Mouse (Mus musculus) adrenal gland, adult 18-20 months (tissue): Measurements from ENCODE around the gene Soat1. TPM values are rescaled to one million over a fixed set of nuclear protein-coding genes. Genes with fewer than 3 reads are reported as not detected.
A peak's percentile ranks its signal among the peaks of the same experiment; 100 is the strongest.
"Not testable (repeated sequence)": the region's sequence is repeated elsewhere in the genome, so short reads cannot be mapped to it uniquely, and the experiment has no call there.

Experiments used
- DNase-seq, 2 experiments: peaks; one replicate each; pipeline ENCODE4 v3.0.0; 2021 to 2022; ENCODE audit warnings: low spot score in 2 of 2
- long read RNA-seq, 2 experiments: library from polyadenylated mRNA; stranded (forward); transcript quantifications; one replicate each; pipeline ENCODE4 v2.0.0; 2021
- total RNA-seq, 2 experiments: library from RNA; stranded (reverse); gene quantifications; 1 replicate in 1 of 2; 2 replicates in 1 of 2; pipeline ENCODE4 v1.2.3; 2021

The Soat1 gene
- total RNA-seq: 1,000 to 10,000 TPM; 1,467 to 1,486 TPM
- long read RNA-seq, experiment 1, full-length matches to known transcripts: 636 of 747 reads
- long read RNA-seq, experiment 1, partial matches to known transcripts: 33 of 747 reads
- long read RNA-seq, experiment 1, other reads (novel, unspliced or antisense): 78 of 747 reads
- long read RNA-seq, experiment 2, full-length matches to known transcripts: 489 of 710 reads
- long read RNA-seq, experiment 2, partial matches to known transcripts: 131 of 710 reads
- long read RNA-seq, experiment 2, other reads (novel, unspliced or antisense): 90 of 710 reads

- peak; percentile 88 to 94 for DNase-seq
Measured at GRCm38 (mm10) chr1:156473961-156474503, at the start of gene Soat1. Soat1 (minus strand) TSS chr1:156474331.

GRCm38 (mm10) chr1:156523842-156524241, 49.7 kb upstream of the Soat1 start, which contains the start of gene Gm10031:
Gm10031 (plus strand) TSS chr1:156524012.
- DNase-seq: not testable (repeated sequence)

DNA sequence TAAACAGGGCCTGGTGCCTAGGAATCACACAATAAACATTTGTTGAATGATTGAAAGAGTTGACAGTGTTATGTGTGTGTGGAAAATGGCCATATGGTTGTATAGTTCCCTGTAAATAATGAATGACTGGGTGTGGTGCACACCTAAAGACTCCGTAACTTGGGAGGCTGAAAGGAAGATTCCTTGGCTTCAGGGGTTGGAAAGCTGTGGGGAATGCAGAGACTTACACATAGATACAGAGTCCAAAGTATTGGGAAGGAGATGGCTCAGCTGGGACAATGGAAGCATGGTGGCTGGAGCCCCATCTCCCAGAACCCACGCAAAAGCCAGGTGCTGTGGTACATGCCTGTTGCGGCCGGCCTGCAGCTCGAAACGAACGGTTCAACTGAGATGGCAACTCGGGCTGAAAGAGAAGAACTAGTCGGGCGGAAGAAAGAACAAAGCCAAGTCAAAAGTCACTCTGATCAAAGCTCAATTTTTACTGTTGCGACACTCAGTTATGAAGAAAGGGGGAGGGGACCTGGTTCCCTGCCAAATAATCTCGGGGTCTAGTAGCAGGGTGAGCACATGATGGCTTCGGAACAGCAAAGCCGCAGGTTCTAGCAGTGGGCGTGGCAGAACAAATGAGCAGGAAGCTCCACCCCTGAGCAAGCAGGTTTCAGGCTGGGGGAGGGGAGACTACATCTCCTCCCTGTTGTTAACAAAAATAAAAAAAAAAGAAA, 47.8 kb upstream of the Soat1 start:
- peak; percentile 25 to 26 for DNase-seq

DNA sequence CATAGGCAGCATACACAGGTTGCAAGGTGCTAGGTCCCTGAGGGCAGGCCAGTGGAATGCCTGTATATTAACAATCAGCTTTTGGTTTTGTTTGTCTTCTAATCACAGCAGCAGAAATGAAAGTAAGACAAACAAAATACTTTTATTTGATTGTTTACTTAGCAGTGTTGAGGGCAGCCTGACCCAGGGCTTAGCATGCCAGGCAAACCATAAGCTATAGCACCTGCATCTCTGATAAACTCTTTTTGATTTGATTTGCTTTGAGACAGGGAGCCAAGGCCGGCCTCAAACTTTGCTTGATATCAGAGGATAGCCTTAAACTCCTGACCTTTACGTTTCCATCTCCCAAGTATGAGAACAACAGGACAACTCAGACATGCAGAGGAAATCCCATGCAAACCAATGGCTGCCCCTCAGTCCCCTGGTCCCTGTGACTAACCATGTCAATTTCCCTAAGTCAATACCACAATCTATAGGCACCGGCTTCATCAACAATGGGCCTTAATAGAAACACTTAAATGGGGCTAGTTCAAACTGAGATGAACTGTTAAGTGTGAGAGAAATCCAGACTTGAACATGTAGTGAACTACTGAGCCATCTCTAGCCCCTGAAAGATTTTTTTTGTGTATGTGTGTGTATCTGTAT, 46.1 kb upstream of the Soat1 start:
- no peak for DNase-seq

GRCm38 (mm10) chr1:156507753-156508152, 33.6 kb upstream of the Soat1 start:
- DNase-seq: no peak

- DNase-seq: no peak
Measured at GRCm38 (mm10) chr1:156505901-156506300, 31.8 kb upstream of the Soat1 start.

DNA sequence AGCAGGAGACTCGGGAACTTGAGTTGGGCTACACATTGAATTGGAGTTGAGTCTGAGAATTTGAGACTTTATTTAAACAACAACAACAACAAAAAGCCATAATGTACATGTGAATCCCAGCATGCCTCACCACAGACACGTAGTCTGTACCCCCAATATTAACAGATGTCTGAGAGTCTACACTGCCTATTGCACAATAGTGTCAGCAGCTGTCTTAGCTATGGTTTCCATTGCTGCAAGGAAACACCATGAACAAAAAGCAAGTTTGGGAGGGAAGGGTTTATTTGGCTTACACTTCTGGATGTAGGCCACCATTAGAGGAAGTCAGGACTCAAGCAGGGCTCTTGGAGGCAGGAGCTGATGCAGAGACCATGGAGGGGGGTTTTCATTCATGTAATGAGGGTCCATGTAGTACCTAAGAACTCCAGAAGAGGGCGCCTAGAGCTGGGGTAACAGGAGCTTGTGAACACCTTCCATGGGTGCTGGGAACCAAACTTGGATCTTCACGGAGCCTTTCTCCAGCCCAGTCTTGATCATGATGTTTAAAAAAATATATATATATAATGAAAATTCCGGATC, 30.9 kb upstream of the Soat1 start:
- no peak for DNase-seq

- no peak for DNase-seq
Measured at GRCm38 (mm10) chr1:156496910-156497309, 22.8 kb upstream of the Soat1 start.

- DNase-seq: no peak
Measured at GRCm38 (mm10) chr1:156495025-156495424, 20.9 kb upstream of the Soat1 start.

DNA sequence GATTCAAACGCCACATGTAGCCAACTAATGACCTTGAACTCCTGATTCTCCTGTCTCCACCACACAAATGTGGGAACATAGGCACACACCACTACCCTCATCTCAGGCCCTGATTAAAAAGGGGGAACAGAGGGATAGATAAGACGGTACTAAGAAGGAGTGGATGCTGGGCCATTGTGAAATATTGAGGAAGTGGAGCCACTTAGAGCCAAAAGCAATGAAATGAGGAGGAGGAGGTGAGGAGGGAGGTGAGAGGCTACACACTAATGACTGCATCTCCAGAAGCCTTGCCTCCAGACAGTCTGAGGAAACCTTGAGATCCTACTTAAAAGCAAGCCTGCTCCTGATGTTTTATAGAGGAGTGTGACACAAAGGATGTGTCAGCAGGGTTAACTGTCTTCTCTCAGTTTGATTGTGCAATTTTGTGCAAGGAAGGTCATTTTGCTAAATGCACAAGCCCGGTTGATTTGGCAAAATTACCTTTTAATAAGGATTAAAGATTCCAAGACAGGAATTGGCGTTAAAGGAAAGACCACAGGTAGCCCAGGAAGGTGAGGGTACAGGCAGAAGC, 17.2 kb upstream of the Soat1 start:
- DNase-seq: no peak

- DNase-seq: no peak
Measured at GRCm38 (mm10) chr1:156488031-156488430, 13.9 kb upstream of the Soat1 start.

DNA sequence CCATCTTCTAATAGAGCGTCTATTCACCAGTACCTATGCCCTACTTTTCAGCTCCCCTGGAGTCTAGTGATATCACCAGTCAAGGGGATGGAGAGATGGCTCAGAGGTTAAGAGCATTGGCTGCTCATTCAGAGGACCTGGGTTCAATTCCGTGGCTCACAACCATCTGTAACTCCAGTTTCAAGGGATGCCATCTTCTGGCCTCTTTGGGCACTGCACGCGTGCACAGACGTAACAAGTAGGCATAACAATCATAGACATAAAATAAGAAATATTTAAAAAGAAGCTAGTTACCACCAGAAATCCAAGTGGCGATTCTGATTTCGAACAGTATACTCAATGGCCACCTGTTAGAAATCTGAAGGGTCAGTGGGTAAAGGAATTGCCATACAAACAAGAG, 13.4 kb upstream of the Soat1 start:
- no peak for DNase-seq

DNA sequence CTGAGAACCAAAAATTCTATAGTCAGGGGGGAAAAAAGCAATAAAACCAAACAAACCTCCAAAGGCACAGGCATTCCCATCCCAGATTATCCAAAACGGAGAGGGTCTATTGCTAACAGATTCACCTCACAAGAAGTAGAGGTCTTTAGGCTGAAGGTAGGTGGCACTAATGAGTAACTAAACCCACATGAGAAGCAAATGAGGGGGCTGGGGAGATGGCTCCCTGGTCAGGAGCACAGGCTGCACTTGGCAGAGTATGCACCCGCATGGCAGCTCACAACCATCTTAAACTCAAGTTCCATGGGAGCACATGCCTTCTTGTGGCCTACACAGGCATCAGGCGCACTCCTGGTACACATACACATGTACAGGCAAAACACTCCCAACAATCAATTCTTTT, 7.7 kb upstream of the Soat1 start:
- no peak for DNase-seq

GRCm38 (mm10) chr1:156476535-156476934, 2.4 kb upstream of the Soat1 start:
- no peak for DNase-seq

DNA sequence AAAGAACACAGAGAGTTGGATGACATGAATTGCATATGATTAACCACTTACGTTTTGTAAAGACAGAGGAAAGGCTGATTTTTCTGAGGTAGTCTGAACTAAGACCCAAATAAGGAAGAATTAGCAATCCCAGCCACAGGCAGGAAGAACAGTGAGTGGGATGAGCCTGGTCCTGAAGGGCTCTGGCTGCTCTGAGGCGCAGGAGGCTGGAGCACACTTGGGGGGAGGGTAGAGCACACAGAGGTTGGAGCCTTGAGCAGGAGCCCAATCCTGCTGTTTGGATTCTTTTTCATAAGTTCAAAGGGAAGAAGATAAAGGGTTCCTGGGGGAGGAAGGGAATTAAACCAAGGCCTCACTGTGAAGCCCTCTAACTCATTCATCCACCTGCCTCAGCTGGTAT, 1.9 kb upstream of the Soat1 start:
- no peak for DNase-seq

DNA sequence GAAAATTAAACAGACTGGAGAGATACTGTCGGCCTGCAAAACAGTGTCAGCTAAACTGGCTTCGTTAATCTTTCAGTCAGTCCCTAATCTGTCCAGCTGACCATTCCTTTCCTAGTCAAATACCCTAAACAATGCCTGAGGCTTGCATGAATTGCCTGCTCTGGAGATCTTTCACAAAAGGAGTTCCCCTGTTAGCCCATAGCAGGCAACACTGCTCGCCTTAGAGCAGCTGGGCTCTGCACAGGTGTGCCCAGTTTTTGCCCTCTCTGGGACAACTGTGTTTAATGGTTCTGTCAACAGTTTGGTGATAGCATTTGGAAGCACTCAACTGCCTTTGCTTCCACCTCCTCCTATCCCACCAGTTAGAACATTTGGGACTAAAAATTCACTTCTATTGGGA, 723 bp upstream of the Soat1 start:
- DNase-seq: no peak

DNA sequence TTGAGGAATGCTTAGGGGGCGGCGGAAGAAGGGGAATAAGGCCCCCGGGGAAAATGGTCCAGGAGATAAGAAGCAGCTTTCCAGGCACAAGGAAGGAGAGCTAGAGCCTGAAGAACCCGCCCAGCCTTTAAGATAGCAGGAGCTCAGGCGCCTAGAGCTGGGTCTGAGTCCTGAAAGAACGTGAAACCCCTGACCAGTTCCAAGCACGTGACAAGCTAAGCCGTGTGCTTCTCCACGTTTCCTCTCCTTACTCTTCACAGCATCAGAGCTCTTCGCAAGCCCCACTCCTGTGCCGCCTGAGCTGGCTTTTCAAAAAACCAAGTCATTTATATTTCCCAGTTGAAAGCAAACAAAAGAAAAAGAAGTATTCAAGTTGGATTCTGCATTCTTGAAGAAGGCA, 1.1 kb downstream of the Soat1 start:
- peak in 1 of 2 experiments; percentile 27 for DNase-seq

DNA sequence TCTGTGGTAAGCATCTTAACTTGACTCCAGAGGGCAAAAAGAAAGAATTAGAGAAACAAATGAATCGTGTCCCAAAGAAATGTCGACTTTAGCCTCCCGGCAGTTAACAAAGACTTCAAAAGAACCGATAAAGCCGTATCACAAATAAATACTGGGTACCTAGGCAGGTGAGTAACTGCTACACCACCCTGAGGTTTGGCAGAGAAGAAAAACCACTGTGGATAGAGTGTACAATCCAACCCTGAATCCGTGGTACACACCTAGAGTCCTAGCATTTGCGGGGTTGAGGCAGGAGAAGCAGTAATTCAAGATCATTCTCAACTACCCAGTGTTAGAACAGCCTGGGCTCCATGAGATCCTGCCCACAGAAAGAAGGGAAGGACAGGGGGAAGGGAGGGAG, 2.2 kb downstream of the Soat1 start:
- DNase-seq: peak in 1 of 2 experiments; percentile 4

DNA sequence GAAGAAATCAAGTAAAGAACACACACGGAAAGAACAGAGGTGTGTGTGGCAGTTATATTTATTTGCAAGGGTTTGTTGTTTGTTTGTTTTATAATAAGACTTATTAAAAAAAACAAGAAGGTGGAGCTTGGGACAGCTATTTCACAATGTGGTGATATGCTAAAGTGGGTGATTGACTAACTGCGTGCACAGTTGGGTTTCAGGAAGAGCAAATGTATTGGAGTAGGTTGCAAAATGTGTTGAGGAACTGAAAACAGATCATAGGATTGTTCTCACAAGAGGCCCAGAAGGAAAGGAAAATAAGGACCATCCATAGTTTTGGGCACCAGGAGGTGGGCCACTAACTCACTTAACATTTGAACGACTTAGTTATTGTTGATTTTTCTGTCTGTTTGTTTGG, 3.1 kb downstream of the Soat1 start:
- DNase-seq: no peak

- no peak for DNase-seq
Measured at GRCm38 (mm10) chr1:156470557-156470956, 3.6 kb downstream of the Soat1 start.

DNA sequence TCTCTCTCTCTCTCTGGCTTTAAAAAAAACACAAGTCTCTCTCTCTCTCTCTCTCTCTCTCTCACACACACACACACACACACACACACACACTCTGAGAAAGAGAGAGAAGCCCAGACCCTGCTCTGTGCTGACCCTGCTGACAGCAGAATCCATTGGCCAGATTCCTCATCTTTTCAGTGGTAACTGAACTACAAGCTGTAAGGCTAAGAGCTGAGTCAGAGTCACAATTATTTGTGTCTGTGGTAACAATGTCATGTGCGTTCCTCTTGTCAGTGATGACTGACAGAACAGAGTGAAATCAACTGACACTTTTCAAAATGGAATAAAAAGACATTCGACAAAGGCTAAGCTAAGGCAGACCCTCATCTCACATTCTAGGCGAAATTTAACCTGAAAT, 5.6 kb downstream of the Soat1 start:
- no peak for DNase-seq
